Mouse (Mus musculus) thymus, postnatal 4 days (tissue): ENCODE measurements at regions not wholly inside any gene's neighbourhood (a gene's known extent, or its start where the extent isn't known, plus 50 kb on each side); places are given as distances from the start of the nearest gene placed in this dataset.

ENCODE experiments used
- DNase-seq: peaks from one replicate; pipeline ENCODE4 v3.0.0; 2021

GRCm38 (mm10) chr12:13094111-13094851, 152.6 kb upstream of the Mycn start:
- DNase-seq = no peak

DNA sequence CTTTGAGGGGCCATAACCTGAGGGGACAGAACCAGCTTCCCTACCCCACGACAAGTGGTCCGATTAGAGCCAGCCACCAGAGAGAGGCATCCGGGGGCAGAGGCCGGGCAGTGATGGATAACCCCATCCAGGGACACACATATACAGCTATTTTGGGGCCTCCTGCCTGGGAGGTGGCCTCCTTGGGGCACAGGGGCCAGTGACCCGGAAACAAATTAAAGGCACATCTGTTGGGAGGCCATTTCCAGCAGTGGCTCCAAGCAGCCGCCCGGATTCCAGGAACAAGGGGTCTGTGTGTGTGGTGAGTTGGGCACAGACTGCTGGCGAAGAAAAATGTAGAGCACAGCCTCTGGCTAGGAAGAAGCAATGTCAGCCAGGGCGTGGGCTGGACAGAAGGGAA, 144.2 kb upstream of the Mycn start:
- no peak for DNase-seq

GRCm38 (mm10) chr12:13085484-13085883, 143.8 kb upstream of the Mycn start:
- DNase-seq = no peak

- no peak for DNase-seq
These were observed 141.8 kb upstream of the Mycn start for GRCm38 (mm10) chr12:13083337-13084054.

- DNase-seq = no peak
These were observed 139.1 kb upstream of the Mycn start for GRCm38 (mm10) chr12:13080791-13081190.

- DNase-seq = no peak
These were observed 138.1 kb upstream of the Mycn start for GRCm38 (mm10) chr12:13079832-13080231.

DNA sequence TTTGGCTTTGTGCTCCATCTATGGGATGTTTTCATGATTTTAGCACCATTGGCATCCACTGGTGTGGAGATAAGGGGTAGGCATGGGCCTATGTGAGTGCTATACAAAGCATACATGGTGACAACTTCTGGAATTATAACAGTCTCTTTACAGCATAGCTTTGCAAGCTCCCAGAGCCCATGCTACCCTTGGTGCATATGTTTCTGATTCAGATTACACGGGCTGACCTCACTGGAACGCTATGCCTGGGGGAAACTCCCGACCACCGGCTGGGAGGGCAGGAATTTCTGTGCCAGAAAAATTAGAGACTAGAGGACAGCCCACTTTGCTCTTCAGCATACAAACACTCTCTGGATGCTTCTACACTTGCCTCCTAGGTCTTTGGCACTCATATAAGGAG, 136.0 kb upstream of the Mycn start:
- no peak for DNase-seq

GRCm38 (mm10) chr12:13076699-13077287, 135.1 kb upstream of the Mycn start:
- no peak for DNase-seq

GRCm38 (mm10) chr12:13073126-13073886, 131.6 kb upstream of the Mycn start:
- DNase-seq = no peak

DNA sequence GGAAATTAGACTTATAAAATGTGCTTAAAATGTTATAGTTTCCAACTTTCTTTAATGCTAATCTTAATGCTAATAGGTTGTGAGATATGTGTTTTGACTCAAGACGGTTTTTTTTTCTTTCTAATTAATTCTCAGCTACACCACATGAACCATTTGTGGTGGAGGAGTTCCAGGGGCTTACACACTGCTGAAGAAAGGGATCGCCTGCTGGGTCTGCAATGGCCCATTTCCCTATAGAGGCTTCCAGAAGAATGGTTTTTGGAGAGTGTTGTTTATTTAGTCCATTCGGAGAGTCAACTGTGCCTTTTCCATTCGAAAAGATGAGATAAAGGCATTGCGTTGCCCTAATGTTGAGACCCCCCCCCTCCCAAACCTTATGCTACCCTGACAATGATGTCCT, 125.6 kb upstream of the Mycn start:
- DNase-seq = no peak

- no peak for DNase-seq
These were observed 125.0 kb upstream of the Mycn start for GRCm38 (mm10) chr12:13066604-13067181.

DNA sequence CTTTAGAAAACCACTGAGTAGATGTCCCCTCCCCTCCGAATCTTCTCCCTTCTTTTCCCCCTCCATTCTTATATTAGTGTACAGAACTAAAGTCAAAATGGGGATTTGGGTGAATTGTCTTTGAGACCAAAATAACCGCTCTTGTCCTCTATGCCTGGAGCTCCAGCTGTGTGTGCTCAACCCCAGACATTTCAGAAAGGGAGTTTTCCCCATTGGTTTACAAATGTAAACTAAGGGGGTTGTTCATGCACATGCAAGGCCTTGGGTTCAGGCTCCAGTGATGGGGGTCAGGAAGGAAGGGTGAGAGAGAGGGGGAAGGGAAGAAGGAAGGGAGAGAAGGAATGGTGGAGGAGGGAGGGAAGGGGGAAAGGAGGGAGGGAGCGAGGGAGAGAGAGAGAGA, 117.8 kb upstream of the Mycn start:
- DNase-seq = no peak

- DNase-seq = no peak
These were observed 114.5 kb upstream of the Mycn start for GRCm38 (mm10) chr12:13056246-13056645.

DNA sequence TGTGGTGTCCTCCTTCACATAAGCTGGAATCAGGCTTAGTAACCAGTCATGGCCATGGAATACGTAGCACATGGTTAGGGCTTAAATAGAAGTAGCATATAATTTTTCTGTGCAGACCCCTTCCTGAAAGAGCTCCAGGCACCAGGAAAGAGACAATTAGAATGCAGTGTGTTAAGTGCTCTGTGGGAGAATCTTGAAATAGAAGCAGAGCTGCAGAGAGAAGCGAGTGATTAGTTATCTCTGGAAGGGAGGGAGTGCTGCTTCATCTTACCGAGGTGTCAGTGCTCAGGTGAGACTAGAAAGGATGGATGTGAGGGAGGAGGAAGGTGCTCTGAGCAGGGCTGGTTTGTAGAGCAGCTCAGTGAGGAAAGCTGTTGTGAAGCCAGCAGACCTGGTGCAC, 112.9 kb upstream of the Mycn start:
- DNase-seq = no peak

DNA sequence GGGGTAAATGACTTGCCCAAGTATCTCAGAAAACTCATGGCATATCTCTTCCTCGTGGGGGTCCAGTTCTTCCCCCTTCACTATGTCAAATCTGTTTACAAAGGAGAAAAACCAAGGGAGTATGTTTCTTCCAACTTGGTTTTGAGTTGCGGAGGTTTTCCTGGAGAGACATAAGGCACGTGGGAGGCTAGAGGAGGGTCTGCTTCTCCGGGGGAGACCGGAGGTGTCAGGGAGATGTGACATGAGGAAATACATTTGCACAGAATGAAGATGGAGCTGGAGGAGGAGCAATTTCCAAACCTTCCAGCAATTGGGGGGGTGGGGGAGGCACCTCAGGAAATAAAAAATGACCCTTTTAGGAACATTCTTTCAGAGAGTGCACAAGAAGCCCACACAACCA, 112.0 kb upstream of the Mycn start:
- DNase-seq = no peak

DNA sequence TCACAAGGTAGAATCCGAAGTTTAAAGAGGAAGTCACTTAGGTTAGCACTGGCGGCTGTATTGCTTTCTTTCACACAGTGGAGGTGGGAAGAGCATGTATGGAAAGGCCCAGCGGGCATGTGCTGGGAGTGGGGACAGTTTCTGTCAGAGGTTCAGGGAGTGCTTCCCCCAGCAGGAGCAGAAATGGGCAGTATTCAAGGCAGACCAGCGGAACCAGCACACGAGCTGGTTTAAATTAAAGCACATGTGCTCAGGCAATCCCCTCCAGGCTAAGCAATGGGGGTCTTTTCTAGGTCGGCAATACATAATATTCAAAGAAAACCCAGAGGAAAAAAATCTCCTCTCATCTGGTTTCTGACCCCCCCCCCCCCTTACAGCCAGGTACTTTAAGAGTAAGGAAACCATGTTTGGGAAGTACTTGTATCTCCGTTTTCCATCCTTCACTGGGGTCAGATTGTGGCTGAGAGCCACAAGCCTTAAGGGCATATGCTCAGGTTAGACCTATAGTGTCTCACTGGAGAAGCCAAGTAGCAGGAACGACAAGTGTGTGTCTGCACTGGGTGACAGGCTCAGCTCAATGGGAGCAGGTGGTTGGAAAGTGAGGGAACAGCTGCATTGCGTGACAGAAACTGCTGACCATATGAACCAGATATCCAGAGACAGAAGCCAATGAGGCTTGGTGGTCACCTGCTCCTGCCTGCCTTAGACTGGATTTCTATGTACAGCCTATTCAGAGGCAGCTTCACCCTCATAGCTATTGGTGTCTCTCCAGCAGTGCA, 111.3 kb upstream of the Mycn start:
- no peak for DNase-seq

- no peak for DNase-seq
These were observed 110.5 kb upstream of the Mycn start for GRCm38 (mm10) chr12:13052164-13052563.

DNA sequence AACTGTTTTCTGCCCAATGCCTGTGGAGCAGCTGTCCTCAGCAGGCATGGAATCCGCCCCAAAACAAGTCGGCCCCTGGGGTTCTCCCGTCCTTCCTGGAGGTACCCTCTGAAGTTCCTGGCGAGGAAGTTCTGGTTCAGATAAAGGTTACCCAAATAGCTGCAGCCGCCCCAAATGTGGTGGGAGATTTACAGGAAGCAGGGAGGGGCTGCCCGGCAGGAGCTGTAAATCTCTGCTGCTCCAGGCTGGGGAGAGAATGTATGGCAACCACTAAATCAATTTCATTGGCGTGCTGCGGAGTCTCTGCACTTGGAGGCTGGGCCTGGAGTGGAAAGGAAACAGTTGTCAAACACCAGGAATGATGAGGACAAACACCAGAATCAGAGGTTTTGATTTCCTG, 107.9 kb upstream of the Mycn start:
- DNase-seq = no peak

DNA sequence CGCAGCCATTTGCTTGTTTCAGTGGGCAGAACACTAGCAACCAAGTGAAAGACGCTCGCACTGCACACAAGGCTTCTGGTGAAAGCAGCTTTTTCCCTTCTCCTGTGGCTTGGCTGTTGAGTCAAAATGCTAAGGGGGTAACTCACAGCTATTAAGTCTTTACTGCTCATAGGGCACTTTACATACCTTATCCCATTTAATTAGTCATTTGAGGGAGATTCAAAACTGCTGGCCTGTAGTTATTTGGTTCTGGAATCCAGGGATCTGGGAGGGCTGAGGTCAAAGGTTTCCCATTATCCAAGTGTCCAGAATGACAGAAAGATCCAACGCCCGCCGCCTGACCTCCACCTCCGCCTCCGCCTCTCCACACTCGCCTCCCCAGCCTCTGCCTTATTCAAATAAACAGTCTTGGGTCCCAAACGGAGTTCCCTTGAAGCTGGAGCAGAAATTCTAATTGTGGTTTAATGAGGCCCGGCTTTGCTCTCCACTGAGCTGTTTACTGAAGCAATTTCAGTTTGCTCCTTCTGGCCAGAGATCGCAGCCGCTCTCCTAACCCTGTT, 106.5 kb upstream of the Mycn start:
- DNase-seq = no peak

DNA sequence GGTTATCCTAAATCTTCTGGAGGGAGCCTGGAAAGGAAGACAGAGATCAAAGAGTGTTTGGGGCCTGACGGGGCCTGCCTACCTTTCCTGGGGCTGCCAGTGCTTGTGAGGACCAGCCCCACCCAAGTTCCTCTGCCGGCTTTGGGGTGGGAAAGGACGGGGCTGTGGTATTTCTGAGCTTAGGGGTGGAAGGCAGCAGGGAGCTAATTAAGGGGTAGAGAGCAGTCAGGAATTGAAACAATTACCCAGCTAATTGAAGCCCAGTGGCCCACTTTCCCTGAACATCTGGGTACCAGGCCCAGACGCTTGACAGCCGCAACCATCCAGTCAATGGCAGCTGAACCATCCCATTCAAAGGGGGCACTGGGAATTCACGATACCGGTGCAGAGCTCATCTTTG, 101.2 kb upstream of the Mycn start:
- no peak for DNase-seq

DNA sequence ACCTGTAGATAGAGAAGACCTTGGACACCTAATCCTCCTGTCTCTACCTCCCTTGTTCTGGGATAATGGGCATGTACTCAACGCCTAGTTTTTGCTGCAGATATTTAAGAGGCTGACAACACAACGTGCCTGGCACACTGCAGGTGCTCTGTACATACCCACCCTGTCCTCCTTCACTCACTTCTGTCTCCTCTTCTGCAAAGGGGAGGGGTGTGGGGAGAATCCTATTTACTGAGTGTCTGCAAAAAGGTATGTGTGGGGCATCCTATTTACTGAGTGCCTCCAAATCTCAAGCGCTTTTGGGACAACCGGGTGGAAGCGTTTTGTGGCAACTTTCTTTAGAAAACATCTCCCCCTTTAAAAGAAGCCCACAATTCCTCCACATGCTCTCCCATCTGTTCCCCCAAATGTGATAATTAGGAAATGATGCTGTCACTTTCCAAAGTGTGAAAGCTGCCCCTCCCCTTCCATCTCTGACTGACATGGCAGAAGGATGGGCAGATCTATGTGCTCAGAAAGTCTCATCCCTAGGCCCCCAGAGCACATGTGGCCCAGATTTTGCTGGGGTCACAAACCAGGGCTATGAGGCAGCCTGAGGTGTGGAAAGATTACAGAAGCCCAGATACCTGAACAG, 93.5 kb upstream of the Mycn start:
- DNase-seq = no peak

GRCm38 (mm10) chr12:13030333-13030732, 88.6 kb upstream of the Mycn start:
- DNase-seq = no peak
